Mouse (Mus musculus): ENCODE measurements around the gene Plxna4.

Gene Plxna4

GRCm38 (mm10) chr6:32226636-32227035 lies 361.4 kb downstream of the Plxna4 start:
- DNase-seq, result no peak

DNA sequence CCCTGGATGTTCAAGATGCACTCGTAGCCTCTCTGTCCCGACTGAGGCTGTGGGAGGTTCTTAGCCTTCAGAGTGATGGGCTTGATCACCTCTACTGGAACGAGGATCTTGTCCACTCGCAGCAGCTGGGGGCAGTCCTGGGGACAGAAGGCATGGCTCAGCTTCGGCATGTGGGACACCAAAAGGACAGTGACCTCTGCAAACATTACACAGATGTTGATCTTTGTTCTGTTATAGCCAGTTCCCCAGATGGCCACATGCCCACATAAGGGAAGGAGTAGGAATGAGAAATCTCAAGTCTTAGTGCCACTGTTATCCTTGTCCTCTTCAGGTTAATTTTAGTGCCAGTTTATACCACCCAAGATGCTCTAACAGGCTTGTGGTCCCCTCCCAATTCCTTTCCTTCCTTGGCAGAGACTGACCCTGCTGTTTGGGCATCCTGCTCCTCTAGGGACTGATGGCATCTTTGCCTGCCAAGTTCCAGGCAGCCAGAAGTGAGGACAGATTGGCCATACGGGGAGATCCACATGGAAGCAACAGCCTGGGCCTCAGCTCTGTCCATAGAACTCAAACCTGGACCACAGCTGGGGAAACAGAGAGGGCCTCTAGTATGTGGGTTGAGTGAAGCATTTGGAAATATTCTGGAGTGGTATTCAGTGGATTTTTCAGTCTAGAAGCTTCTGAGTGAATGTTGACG lies 363.8 kb downstream of the Plxna4 start:
- peak; percentile 6 for DNase-seq

DNA sequence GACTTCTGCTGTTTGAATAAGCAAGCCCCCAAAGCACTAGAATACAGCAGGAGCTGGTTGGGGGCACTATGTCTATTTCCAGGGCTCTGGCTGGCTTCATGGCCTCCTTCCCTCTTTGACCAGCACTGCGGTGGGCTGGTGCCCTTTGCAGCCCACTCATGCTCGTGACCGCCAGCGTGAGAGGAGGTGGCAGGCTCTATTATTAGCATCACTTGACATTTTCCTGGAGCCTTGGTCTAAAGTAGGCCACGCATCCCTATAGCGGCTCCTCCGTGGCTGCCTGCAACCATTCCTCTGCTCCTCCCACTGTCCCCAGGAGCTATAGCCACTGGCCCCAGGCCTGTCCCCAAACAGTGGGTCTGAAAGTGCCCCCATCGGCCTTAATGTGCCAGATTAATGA lies 367.2 kb downstream of the Plxna4 start:
- no peak for DNase-seq

- no peak for DNase-seq
These were observed 369.4 kb downstream of the Plxna4 start for GRCm38 (mm10) chr6:32218544-32218943.

GRCm38 (mm10) chr6:32212439-32212838 lies 375.6 kb downstream of the Plxna4 start:
- no peak for DNase-seq

DNA sequence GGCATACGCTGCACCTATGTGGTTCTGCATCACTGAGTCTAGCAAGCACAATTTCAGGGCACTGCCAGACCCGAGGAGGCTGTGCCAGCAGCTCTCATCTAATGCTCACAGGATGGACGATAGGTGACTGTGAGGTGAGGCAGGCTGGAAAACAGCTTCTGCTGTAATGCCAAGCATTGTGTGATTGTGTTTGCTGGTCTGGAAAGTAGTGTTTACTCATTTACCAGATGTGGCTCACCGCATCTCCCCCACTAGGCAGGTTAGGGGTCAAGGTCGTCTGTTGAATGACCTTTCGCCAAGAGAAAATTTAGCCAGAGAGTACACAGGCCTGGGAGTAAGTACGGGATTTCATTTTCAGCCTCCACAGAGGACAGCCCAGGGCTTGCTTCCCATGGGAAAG lies 377.9 kb downstream of the Plxna4 start:
- DNase-seq, result no peak

- no peak for DNase-seq
These were observed 379.0 kb downstream of the Plxna4 start for GRCm38 (mm10) chr6:32208951-32209350.

GRCm38 (mm10) chr6:32204253-32204652 lies 383.7 kb downstream of the Plxna4 start:
- DNase-seq, result peak; percentile 13

DNA sequence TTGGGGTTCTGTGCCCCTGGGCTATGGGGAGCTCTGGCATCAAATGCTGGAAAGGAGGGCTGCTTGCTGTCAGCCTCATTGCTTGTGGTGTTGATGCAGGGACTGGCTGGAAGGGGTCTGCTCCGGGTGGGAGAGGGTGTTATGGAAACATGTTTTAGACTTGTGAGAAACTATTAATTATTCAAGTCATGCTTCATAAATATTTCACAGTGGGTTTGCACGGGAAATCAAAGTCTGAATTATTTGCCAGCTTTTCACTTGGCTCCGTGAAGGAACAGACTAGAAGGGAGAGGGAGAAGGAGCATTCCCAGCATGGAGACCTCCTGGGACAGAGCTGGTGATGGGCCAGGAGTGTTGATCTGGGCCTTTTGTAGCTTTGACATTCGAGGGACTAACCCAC lies 384.6 kb downstream of the Plxna4 start:
- no peak for DNase-seq

- no peak for DNase-seq
These were observed 385.3 kb downstream of the Plxna4 start for GRCm38 (mm10) chr6:32202664-32203192.

DNA sequence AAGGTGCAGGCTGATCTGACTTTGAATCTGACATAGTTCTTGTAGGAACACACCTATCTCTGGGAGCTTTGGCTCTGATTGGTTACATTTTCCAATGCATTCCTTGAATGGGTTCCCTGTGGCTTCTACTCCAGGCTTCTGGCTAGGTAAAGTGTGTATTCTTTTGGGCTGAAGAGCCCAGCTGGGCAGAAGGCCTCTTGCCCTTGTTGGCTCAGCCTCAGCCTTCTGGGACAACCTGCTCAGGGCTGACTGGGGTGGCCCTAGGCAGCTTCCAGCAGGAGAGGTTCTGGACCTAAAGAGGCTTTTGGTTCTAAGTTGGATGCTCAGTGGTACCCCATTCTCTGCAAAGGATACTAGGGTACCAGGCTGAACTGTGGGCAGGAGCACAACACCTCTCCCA lies 386.5 kb downstream of the Plxna4 start:
- DNase-seq, result no peak

DNA sequence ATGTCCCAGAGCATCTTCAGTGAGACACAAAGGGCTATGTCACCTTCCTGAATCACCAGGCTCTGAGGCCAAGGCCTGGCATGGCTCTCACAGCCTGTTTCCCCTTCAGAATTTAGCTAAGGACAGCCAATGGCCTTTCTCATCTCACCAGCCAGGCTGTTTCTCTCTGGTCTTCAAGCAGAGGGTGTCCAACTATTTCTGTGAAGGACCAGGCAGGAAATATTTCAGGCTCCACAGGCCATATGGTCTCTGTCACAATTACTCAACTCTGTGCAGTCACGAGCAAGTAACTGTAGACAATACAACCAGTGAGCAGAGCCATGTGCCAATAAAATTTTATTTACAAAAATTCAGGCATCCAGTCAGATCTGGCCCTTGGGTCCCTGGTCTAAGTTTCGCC lies 388.4 kb downstream of the Plxna4 start:
- DNase-seq, result peak; percentile 63

GRCm38 (mm10) chr6:32196913-32197312 lies 391.1 kb downstream of the Plxna4 start:
- DNase-seq, result no peak

- no peak for DNase-seq
These were observed 394.9 kb downstream of the Plxna4 start for GRCm38 (mm10) chr6:32193046-32193445.

DNA sequence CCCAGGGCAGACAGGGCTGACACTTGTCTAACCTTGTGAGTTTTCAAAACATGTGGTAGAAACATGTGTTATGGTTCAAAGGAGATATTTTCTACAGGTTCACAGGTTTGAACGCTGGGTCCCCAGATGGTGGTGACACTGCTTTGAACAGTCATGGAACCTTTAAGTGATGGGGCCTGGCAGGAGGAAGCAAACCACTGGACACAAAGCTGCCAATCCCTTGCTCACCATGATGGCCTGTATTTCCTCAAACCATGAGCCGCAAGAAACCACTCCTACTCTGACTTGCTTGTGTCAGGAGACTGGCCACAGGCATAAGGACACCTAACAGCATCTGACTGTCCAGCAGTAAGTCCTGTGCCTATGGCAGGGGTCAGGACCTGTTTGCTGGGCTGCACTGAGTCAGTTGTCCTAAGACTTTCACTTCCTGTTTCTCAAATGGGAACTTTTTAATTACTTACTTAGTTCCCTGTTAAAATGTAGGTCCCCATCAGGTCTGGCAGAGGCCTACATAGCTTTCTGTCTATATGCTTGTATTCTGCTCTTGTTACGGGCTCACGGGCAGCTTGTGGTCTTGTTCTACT lies 403.5 kb downstream of the Plxna4 start:
- no peak for DNase-seq

DNA sequence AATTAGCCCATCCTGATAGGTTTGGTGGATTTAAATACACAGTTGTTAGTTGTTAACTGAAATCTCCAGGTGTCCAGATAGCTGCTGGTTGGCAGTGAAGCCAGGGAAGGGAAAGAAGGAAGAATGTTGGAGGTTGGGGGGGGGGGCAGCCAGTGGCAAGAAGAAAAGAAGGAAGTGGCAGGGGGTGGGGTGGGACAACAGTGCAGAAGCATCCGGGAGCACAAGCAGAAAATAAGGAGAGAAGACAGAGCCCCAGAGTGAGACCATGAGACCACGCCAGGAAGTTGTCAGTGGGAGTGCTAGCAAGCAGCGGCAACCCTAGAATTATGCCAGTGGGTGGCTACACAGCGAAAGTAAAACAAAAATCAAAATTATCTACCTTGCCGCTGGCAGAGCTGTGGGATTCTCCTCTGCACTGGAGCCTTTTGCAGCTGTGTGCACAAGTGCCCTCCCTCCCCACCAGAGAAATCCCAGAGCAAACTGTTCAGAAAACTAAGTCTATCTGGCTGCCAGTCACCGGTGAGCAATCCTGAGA lies 404.3 kb downstream of the Plxna4 start:
- DNase-seq, result no peak

GRCm38 (mm10) chr6:32180012-32180358 lies 408.0 kb downstream of the Plxna4 start:
- DNase-seq, result no peak

- DNase-seq, result peak; percentile 52
These were observed 408.5 kb downstream of the Plxna4 start for GRCm38 (mm10) chr6:32179346-32180011.

DNA sequence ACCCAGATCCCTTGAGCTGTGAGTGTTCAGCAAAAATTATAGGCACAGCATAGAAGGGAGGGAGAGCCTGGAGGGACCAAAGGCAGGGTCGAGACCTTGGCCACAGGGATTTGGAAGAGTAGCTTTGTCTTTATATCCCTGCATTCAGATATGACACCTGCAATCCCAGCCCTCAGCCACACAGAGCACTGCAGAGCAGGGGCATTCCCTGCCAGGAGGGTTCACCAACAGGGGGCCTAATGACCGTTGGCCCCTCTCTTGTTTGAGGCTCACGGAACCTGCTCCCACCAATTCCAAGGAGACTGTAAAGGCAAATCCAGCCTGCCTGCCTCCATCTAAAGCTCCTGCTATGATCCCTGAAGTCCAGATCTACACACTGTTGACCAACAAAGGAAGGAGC lies 410.1 kb downstream of the Plxna4 start:
- no peak for DNase-seq

DNA sequence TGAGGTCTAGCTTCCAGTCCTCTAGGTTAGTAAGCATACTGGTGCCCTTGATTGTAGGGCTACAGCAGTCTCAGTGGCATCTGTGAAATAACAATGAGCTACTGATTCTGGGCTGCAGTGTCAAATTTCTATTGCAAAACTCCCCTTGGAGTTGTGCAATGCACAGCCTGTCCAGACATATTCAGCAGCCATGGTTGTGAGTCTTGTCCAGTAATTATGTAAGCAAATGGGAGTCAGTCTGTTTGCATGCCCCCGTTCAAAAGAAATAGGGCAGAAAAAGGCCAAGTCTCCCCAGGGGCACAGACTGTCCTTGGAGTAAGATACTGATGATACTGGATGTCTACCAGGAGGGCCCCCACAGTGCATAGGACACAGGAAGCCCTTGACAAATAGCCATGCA lies 420.3 kb downstream of the Plxna4 start:
- DNase-seq, result peak; percentile 74

- DNase-seq, result no peak
These were observed 427.6 kb downstream of the Plxna4 start for GRCm38 (mm10) chr6:32160370-32160769.

GRCm38 (mm10) chr6:32159931-32160330 lies 428.1 kb downstream of the Plxna4 start:
- no peak for DNase-seq

DNA sequence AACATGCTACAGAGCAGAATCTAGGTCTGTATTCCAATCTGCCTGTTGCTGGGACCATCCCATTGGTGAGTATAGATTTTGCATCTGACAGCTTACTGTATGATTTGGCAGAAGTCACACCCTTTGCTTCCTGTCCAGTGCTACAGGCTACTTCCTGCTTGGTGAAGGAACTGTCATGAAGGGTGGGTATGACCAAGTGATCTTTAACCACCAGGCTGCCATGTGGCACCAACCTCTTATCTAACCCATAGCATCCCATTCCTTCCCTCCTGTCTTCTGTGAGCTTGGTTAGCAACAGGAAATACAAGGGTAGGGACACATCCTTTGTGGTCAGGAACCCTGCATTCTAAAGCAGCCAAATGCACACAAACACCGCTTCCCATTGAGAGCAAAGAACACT lies 429.6 kb downstream of the Plxna4 start:
- no peak for DNase-seq

DNA sequence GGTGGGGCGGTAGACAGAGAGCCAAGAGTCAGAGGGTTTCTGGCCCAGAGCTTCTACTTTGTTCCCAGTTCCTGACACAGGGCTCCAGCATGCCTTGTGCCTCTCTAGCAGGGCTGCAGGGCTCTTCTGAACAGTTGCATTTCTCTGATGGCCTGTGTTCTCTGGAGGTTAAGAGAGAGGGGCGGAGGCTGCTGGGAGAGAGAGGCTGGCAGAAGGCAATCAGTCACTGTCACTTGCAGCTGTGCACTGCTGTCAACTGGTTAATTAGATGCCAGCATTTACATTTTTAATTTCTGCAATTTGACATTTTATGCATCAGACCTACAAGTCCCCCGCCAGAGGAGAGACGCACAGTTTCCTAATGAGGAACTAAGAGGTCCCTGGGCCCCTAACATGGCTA lies 434.8 kb downstream of the Plxna4 start:
- no peak for DNase-seq
